Mouse (Mus musculus) B cell, adult 2 months (primary cell): ENCODE results near the gene Ddrgk1.
A peak's percentile ranks its signal among the peaks of the same experiment; 100 is the strongest.
"Not testable (repeated sequence)": the region's sequence is repeated elsewhere in the genome, so short reads cannot be mapped to it uniquely, and the experiment has no call there.

ENCODE experiments used
- DNase-seq, 2 experiments: peaks; one replicate each; pipeline ENCODE4 v3.0.0; 2022

The Ddrgk1 gene

GRCm38 (mm10) chr2:130649028-130649427, 15.4 kb downstream of the Ddrgk1 start:
- not testable (repeated sequence) for DNase-seq

- no peak for DNase-seq
Observed at GRCm38 (mm10) chr2:130645198-130645597, 19.3 kb downstream of the Ddrgk1 start.

DNA sequence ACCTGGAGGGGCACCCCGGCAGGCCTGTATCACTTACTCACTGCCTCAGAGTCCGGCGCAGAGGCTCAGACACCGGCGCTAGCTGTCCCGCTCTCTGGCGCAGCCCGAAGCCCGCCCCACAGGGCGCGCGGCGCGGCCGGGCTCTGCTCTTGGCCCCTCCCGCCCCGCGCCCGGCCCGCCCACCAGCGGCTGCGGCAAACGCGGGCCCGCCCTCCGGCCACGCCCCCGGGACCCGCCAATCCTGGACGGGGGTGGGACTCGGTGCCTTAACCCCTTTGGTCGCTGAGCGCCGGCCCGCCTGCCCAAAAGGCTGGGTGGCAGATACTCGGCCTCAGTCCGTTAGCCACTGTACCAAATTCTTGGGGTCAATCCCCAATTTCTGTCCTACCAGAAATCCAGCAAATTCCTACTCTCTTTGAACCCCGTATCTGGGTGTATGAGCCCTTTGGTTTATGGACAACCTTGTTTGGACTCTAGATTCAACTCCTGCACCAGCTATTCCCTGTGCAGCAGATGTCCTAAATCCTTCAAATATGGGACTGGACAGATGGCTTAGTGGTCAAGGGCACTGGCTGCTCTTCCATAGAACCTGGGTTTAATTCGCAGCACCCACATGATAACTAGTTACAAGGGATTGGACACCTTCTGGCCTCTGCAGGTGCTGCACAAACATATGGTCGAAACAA, 21.6 kb downstream of the Ddrgk1 start, which contains the start of gene Lzts3:
Lzts3 (minus strand) TSS at position 120 of the 686 bp plus-strand sequence.
- DNase-seq = peak; percentile 95 to 96

DNA sequence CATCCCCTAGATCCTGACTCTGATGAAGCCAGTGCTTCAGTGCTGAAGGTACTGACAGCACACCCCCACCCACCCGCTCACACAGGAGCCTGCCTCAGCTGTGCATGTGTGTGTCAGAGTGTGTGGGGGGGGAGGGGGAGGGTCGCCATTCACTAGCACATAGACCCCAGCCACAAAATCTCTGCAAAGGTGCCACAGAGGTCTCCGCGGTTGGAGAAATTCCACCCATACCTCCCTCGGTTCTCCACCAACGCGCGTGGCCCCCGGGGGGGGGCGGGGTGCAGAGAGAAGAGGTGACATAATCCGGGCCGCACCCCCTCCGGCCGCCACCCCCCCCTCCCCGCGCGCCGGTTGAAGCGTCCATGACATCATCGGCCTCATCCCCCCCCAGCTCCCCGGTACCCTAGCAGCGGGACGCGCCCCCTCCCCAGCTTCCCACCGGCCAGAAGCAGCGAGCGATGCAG, 22.2 kb downstream of the Ddrgk1 start:
- no peak for DNase-seq

GRCm38 (mm10) chr2:130641351-130642025, 23.0 kb downstream of the Ddrgk1 start:
- DNase-seq = no peak

- no peak for DNase-seq
Observed at GRCm38 (mm10) chr2:130639276-130639675, 25.2 kb downstream of the Ddrgk1 start.

DNA sequence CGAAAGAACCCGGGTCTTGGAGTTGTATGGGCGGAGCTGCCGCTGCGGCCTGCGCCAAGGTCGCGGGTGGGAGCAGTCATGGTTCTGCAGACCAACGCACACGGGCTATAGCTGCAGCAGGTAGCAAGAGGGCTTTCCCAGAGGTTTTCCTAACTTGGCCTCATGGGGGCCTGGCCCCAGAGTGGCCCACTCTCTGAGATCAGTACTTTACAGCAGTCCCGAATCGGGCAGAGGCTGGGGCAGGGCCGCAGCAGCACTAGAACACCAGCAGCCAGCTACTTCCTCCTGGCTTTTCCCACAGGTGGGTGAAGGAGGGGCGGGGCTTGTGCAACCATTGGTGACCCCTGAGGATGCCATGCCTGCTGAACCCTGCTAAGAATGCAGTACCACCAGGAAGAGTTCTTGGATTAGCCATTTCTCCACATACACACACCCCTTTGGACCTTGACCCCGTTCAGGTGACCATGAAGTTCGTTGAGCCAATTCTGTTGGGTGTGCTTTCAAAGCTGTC, 26.3 kb downstream of the Ddrgk1 start:
- DNase-seq = no peak

DNA sequence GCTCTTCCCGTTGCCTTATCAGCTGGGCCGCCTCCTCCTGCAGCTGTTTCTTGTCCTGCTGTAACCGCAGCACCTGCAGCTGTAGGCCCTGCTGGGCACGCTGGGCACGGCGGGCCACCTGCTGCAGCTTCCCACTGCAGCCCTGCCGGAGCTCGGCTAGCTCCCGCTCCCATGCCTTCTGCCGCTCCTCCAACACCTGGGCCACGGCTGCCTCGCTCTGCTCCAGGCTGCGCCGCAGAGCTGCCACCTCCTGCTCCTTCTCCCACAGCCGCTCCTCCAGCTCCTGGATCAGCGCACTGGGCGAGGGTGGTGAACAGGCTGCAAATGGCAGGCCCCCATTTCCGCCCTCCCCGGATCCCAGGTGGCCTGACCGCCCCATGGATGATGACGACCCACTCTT, 28.6 kb downstream of the Ddrgk1 start:
- peak; percentile 12 to 25 for DNase-seq

- DNase-seq = peak; percentile 38 to 50
Observed at GRCm38 (mm10) chr2:130634739-130635411, 29.6 kb downstream of the Ddrgk1 start.

DNA sequence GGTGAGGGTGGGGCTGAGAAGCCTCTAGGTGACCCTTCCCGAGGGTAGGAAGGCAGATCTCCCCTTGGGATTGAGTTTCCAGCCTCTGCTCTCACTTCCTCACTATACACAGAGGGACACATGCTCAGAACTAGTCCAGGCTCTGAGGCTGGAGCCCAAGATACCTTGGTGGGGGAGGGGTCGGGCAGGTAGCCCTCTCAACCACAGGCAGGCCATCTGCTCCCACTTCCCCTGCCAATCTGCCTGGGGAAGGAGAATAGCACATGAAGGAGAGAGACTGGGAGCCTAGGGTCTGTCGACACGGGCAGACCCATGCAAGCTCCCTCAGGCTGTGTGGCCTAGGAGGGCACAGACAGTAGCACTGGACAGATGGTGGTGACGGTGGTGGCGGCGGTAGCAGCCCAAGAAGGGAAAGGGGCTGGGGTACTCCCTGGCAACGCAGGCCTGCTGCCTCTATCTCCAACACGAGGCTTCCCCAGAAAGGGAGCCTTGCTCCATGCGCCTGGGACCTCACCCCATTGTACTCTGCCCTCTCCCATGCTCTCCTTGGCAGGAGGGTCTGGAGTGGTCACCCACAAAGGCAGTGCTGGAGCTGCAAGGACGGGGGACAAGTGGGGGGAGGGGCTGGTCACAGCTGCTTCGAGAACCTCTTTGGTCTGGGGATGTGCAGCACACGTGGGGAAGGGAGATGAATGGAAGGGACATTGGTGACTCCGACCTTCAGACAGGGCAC, 30.3 kb downstream of the Ddrgk1 start:
- DNase-seq = no peak

DNA sequence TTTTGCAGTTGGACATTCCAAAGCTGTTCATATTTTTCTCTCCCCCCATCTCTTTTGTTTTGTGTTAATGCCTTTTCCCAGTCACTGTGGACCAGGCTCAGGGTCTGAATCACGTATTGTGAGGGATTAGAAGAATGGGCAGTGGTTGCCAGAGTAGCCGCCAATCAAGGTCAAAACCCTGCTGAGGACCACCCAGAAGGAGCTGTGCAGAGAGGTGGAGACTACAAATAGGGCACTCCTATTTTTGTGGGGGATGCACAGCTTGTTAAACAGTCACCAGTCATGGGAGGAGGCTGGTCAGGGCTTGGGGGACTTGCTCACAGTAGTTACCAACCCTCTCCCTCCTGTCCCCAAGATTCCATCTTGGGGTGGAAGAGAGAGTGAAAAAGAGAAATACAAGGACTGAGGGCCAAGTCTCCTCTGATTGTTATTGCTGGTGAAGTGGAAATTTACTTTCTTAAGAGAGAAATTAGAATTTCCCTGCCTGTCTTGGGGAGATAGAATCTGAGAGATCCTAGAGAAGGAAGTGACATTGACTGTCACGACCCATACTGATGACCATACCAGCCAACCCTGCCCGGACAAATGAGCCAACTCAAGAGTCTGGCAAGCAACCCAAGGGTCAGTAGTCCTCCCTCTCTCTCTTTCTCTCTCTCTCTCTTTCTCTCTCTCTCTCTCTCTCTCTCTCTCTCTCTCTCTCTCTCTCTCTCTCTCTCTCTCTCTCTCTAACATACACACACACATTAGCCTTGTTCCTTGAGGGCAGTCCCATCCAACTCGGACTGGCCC, 31.4 kb downstream of the Ddrgk1 start:
- DNase-seq = no peak

DNA sequence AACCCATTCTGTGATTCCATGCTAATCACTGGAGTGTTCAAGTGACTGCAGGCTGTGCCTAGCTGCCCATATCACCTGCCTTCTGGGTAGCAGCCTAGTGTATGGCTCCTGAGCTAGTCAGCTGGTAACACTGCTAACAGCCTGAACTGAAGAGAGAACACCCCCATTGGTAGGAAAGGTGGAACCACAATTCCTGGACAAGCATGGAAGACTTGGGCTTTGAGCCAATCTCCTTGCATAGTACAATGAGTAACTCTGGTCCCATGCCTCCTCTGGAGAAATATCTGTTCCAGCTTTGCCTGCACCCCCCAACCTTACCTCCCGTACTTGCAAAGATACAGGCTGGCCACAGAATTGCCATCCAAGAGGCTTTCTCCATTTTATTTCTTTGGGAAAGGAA, 32.0 kb downstream of the Ddrgk1 start:
- no peak for DNase-seq

- DNase-seq = peak; percentile 88
Observed at GRCm38 (mm10) chr2:130629839-130630203, 34.6 kb downstream of the Ddrgk1 start, which contains the start of the genes Fastkd5 and Ubox5. Gene Fastkd5 (minus strand): TSS chr2:130630027. Gene Ubox5 (minus strand): TSS chr2:130630038.

DNA sequence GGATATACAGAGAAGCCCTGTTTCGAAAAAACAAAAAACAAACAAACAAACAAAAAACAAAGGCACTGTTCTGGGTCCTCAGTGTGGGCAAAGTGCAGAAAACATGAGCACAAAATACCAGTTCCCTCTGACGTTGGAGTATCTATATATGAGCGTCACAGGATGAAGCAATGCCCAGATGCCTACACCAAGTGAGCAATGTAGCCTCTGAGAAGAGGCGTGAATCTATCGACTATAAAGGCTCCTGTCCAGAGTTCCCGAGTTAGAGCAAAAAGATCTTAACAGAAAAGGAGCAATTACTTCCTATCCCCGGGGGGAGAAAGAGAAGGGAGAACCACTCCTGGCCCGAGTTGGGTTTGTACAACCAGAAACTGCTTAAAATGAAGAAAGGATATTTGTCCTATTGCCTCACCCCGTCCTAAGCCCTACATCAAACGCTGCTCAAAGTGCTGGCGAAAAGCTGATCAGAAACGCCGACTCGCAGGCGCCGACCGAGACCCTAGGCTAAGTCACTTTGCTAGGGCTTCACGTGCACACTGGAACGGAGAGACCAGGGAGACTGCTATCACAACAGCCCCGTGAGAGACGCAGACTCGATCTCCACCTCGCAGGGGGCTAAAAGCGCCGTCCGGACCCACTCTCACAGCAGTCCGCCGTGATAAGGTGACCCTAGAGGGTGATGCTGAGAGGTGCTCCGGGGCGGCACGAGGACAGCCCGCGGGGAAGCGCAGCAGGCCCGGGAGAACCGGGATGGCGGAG, 35.2 kb downstream of the Ddrgk1 start:
- no peak for DNase-seq

- peak; percentile 63 to 65 for DNase-seq
Observed at GRCm38 (mm10) chr2:130628424-130628823, 36.0 kb downstream of the Ddrgk1 start.

GRCm38 (mm10) chr2:130618972-130619371, 45.5 kb downstream of the Ddrgk1 start:
- DNase-seq = no peak

DNA sequence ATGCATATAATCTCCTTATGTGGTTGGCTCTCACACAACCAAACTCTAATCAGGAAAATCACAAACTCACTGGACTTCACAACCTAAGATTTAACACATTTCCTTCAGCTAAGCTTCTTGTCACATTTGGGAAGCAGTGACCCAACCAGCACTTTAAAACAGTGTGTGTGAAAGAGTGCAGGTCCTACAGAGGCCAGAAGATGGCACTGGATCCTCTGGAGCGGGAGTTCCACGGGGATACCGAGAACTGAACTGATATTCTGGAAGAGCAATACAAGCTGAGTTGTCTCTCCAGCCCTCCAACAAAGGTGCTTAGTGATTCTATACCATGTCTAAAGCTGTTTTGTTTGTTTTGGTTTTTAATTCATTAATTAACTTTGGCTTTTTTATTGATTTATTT, 51.4 kb downstream of the Ddrgk1 start:
- DNase-seq = peak in 1 of 2 experiments; percentile 19
